13 mouse cellular contexts compared by ENCODE assay signal in genomic region chr4:22300206-22300605, GRCm38 (mm10). TPM values are rescaled to one million over a fixed set of nuclear protein-coding genes. Genes with fewer than 3 reads are reported as not detected.
A peak's percentile ranks its signal among the peaks of the same experiment; 100 is the strongest.
DNase-seq lines count a peak whose midpoint lies in the region.
"Had no signal": no experiment of that assay in that cellular context is flagged by ENCODE, and none has a peak within 500 bp of the region (broad histone marks: within the 10 kb centered on the region; RNA-seq: fewer than 3 reads in every experiment).

No protein-coding gene starts in this region.

- DNase-seq in adrenal gland, adult 8-10 months = peak; percentile 5
- DNase-seq in adrenal gland, adult 18-20 months (ENCODE audit: low spot score in 2 of 2) = no peak
- DNase-seq in ovary, postnatal 36 days (ENCODE audit: low spot score) = peak; percentile 2
- DNase-seq in ovary, postnatal 10 days (ENCODE audit: low spot score) = no peak
- peak; percentile 2 for DNase-seq in adrenal gland, postnatal 10 days
- DNase-seq in layer of hippocampus, postnatal 10 days (ENCODE audit: low spot score in 2 of 2) = no peak
- no peak for DNase-seq in cerebellum, postnatal 36 days
- DNase-seq: cerebellum, adult 11 months; cerebellum, adult 8-10 months; cerebellum, postnatal 25 days; heart, postnatal 10 days; heart, postnatal 4 days; kidney, adult 8-10 months had no signal

RNA-seq across cellular contexts. Expression of gene Fbxl4, which starts 57.1 kb away (rescaled TPM):
- total RNA-seq in adrenal gland, adult 8-10 months (2022) = 10 to 100 TPM; 22.2 to 24.4 (median 24.0) TPM
- total RNA-seq in adrenal gland, adult 18-20 months (2021) = 10 to 100 TPM; 15.6 to 18.6 TPM
- total RNA-seq in adrenal gland, postnatal 10 days (2021) = 10 to 100 TPM; 19.3 to 22.4 TPM
- 10 to 100 TPM; 13.2 to 13.7 TPM for total RNA-seq in layer of hippocampus, postnatal 10 days (2021)

Comparison
In these comparisons a context has a peak if more than half of its experiments do, and no peak if none do; other contexts are left out.
1. DNase-seq: peak in adrenal gland, adult 8-10 months (single experiment), ovary, postnatal 36 days (single experiment) and adrenal gland, postnatal 10 days (single experiment); none in adrenal gland, adult 18-20 months (0 of 2), ovary, postnatal 10 days (single experiment), layer of hippocampus, postnatal 10 days (0 of 2) and cerebellum, postnatal 36 days (0 of 2).